Mouse (Mus musculus) G1E (cell line): ENCODE data around the gene Cuedc2.

Experiments
- CTCF ChIP-seq: IDR thresholded peaks from 2 replicates; pipeline ENCODE4 v1.5.1; 2012; ENCODE audit warnings: low read depth, low read length, inconsistent platforms, mixed read lengths
- GATA1 ChIP-seq: IDR thresholded peaks from 2 replicates; pipeline ENCODE4 v1.6.1; 2012; ENCODE audit warnings: borderline replicate concordance, low read length, inconsistent platforms, mixed read lengths
- GATA2 ChIP-seq: IDR thresholded peaks from 2 replicates; pipeline ENCODE4 v1.6.1; 2012; ENCODE audit warnings: low read depth, low read length, inconsistent platforms, borderline replicate concordance
- POLR2AphosphoS5 ChIP-seq: IDR thresholded peaks from 2 replicates; pipeline ENCODE4 v1.6.1; 2012; ENCODE audit warnings: low read depth, low read length, inconsistent platforms; ENCODE audit not compliant: insufficient replicate concordance
- TAL1 ChIP-seq: conservative IDR thresholded peaks from 2 replicates; pipeline ENCODE4 v1.6.1; 2012; ENCODE audit warnings: low read depth, low read length, inconsistent platforms, mixed read lengths

- TF ChIP-seq CTCF (no peak), GATA1 (no peak), GATA2 (no peak), POLR2AphosphoS5 (no peak), TAL1 (no peak)
Measured at GRCm38 (mm10) chr19:46320076-46320785, 18.3 kb downstream of the Cuedc2 start.
